Mouse (Mus musculus): ENCODE results near the gene Rbbp4. TPM values are rescaled to one million over a fixed set of nuclear protein-coding genes. Genes with fewer than 3 reads are reported as not detected.

The Rbbp4 gene
- 497 and 529 TPM in 2 replicates for polyA plus RNA-seq (2016; fragmentation: Nextera tagmentation; extraction: Ambion mirVana)

DNA sequence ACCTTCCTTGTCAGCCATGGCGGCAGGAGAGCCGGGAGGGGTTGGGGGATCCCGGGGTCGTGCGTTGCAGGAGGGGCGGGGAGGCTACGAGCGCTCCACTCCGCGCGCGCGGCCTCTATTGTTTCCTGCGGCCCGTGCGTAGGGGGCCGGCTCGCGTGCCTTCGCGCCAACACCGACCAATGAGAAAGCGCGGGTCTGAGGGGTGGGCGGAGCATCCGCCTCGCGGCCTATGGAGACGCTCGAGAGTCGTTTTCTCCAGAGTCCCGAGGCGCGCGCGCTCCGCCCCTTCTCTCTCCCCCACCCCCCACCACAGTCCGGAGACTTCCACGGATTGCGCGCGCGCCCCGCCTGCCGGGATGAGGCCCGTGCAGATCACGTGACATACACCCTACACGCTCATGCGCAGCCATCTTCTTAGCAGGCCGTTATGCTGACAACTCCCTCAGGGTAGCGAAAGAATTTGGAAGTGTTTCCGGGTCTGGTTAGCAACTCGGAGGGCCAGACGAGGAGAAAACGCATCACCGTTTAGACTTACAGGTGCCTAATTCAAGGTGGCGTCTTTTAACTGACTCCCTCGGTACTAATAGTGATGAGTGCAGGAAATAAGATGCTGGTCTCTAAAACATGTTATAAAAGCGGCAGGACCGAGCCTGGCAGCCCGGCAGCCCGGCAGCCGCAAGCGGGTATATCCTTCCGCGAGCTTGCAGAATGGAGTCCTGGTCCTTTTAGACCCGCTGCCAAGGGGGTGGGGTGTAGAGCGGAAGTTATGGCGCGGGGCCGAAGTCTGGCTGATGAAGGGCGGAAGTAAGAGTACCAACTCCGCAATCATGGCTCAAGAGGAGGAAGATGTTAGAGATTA is at the start of gene Rbbp4, which contains the start of gene Zbtb8os:
Gene Rbbp4 (minus strand): TSS at position 155 of the 859 bp plus-strand sequence.
Gene Zbtb8os (plus strand): TSS at position 480 of the 859 bp plus-strand sequence.
- H3K4me1 ChIP-seq, result peaks cover 35% of the 10 kb centered on the region
- WGBS, result under 1% methylated on average over 73 of the region's 73 CpGs
- H3K4me2 ChIP-seq (replicated peaks), result peak within 1 kb of the TSS; percentile 87

DNA sequence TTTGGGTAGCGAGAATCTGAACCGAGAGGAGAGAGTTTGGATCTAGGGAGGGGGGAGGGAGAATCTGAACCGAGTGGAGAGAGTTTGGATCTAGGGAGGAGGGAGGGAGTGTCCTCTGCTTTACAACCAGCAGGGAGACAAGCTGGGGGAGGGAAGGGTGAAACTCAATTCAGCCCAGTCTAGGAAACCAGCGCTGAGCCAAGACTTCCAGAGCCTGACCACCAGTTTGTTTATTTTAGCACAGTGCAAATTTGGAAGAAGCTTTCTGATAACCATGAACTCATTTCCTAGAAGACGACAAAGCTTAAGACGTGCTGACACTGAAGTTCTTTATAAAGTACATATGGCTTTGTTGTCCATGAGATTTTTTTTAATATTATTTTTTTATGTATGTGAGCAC is 49.3 kb upstream of the Rbbp4 start:
- Histone ChIP-seq H3K4me3 (no peak overlapping the region), H3K4me2 (replicated peaks) (no peak overlapping the region), H3K4me1 (peaks cover 6% of the 10 kb centered on the region; the same call in 1 of the 2 replicates), H3K9ac (replicated peaks) (no peak overlapping the region), H3K27ac (replicated peaks) (no peak overlapping the region), H3K36me3 (no peaks in the 10 kb centered on the region), H3K9me3 (no peaks in the 10 kb centered on the region), H3K27me3 (peaks cover 6% of the 10 kb centered on the region)
- WGBS, result 41% methylated on average over 6 of the region's 6 CpGs
- no peak for ATAC-seq (ENCODE audit: low FRiP score, low read depth)

More for the DNA sequence above, at the start of gene Rbbp4, which contains the start of gene Zbtb8os:
- Histone ChIP-seq H3K4me3 (peak within 1 kb of the TSS; percentile 82), H3K9me3 (no peaks in the 10 kb centered on the region), H3K27ac (replicated peaks) (peak within 1 kb of the TSS; percentile 99), H3K9ac (replicated peaks) (peak within 1 kb of the TSS; percentile 96), H3K27me3 (no peaks in the 10 kb centered on the region), H3K36me3 (peaks cover 15% of the 10 kb centered on the region)
- peak; percentile 99 for ATAC-seq (ENCODE audit: low FRiP score, low read depth)

DNA sequence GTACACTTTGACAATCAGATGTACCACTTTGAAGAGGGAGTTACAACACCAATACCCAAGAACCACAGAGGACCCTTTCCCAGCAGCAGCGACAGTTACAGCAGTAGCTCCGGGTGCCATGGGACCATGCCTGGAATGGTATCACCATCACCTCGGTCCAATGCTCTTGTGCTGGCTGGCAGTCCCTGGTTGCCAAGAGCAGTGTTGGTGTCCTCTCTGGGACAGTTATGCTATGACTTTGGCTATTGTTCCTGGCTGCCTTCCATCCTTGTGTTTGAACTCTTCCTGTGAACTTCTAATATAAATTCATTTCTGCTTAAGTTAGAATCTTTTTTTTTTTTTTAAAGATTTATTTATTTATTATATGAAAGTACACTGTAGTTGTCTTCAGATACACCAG is 48.4 kb upstream of the Rbbp4 start:
- H3K4me2 ChIP-seq (replicated peaks), result no peak overlapping the region
- H3K9me3 ChIP-seq, result no peaks in the 10 kb centered on the region
- no peaks in the 10 kb centered on the region for H3K36me3 ChIP-seq
- no peak overlapping the region for H3K9ac ChIP-seq (replicated peaks)
- WGBS, result 90% methylated on average over 3 of the region's 3 CpGs
- H3K27me3 ChIP-seq, result peaks cover 12% of the 10 kb centered on the region
- ATAC-seq (ENCODE audit: low FRiP score, low read depth), result no peak
- no peak overlapping the region for H3K27ac ChIP-seq (replicated peaks)
- no peak overlapping the region for H3K4me3 ChIP-seq
- H3K4me1 ChIP-seq, result peaks cover 6% of the 10 kb centered on the region; the same call in 1 of the 2 replicates

DNA sequence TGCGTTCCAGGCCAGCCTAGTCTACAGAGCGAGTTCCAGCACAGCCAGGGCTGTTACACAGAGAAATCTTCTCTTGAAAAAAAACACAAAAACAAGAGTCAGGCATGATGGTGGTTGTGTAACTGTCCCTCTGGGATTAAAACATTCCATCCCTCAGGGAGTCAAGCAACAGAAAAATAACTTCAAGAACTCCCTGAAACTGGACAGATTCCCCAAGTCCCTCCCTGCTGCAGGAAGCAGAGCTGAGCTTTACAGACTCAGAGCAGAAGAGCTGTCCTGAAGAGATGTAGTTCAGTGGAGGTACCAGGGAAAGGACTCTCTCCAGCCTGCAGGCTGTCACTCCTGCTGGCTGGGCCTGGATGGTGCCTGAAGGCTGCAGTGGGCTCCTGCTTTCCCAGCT is 47.3 kb upstream of the Rbbp4 start:
- Histone ChIP-seq H3K4me3 (no peak overlapping the region), H3K27ac (replicated peaks) (no peak overlapping the region), H3K9ac (replicated peaks) (no peak overlapping the region), H3K4me1 (0 out of 2 replicates have a peak, but pooled peaks cover 4% of the 10 kb centered on the region), H3K36me3 (no peaks in the 10 kb centered on the region), H3K27me3 (peaks cover 20% of the 10 kb centered on the region), H3K9me3 (no peaks in the 10 kb centered on the region), H3K4me2 (replicated peaks) (no peak overlapping the region)
- 96% methylated on average over 2 of the region's 2 CpGs for WGBS
- ATAC-seq (ENCODE audit: low FRiP score, low read depth), result no peak

DNA sequence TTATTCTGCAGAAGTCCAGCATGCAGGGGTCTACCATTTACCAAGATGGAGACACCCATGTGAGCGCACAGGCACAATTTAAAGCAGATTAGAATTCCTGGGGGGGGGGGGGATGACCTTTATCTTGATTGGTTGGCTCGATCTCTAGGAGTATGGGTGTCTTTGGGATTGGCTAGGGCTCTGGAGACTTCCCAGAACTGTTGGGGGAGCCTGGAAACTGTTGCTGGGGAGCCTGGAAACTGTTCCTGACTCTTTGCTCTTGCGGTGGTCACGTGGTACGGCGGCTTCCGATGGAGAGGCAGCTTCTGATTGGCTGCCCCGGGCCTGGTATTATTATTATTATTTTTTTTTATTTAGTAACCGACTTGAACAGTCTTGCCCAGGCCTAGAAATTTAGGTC is 46.9 kb upstream of the Rbbp4 start:
- no peak overlapping the region for H3K4me3 ChIP-seq
- H3K9ac ChIP-seq (replicated peaks), result no peak overlapping the region
- no peaks in the 10 kb centered on the region for H3K9me3 ChIP-seq
- H3K27ac ChIP-seq (replicated peaks), result no peak overlapping the region
- 87% methylated on average over 9 of the region's 9 CpGs for WGBS
- no peak for ATAC-seq (ENCODE audit: low FRiP score, low read depth)
- H3K4me2 ChIP-seq (replicated peaks), result no peak overlapping the region
- H3K36me3 ChIP-seq, result no peaks in the 10 kb centered on the region
- H3K27me3 ChIP-seq, result peaks cover 22% of the 10 kb centered on the region
- 0 out of 2 replicates have a peak, but pooled peaks cover 4% of the 10 kb centered on the region for H3K4me1 ChIP-seq

DNA sequence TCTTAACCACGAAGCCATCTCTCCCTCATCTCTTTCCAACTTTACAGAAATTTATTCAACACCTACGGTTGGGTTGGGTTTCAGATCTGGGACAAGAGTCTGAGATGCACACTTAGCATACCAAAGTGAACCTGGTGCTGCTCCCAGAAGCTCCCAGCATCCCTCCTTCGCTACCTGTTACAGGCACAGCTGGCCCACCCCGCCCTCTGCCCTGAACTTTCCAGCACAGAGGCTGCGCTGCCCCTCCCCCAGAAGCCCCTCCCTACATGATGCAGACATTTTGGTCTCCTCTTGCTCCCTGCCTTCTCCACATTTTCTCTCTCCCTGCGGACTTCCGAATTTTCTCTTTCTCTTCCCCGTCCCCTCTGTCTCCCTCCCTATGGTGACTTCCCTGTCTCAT is 46.0 kb upstream of the Rbbp4 start:
- Histone ChIP-seq H3K4me2 (replicated peaks) (no peak overlapping the region), H3K4me3 (no peak overlapping the region), H3K36me3 (no peaks in the 10 kb centered on the region), H3K4me1 (peaks cover 12% of the 10 kb centered on the region; the same call in 1 of the 2 replicates), H3K9ac (replicated peaks) (no peak overlapping the region), H3K27me3 (peaks cover 29% of the 10 kb centered on the region), H3K27ac (replicated peaks) (no peak overlapping the region), H3K9me3 (no peaks in the 10 kb centered on the region)
- no peak for ATAC-seq (ENCODE audit: low FRiP score, low read depth)
- 79% methylated on average over 8 of the region's 8 CpGs for WGBS

DNA sequence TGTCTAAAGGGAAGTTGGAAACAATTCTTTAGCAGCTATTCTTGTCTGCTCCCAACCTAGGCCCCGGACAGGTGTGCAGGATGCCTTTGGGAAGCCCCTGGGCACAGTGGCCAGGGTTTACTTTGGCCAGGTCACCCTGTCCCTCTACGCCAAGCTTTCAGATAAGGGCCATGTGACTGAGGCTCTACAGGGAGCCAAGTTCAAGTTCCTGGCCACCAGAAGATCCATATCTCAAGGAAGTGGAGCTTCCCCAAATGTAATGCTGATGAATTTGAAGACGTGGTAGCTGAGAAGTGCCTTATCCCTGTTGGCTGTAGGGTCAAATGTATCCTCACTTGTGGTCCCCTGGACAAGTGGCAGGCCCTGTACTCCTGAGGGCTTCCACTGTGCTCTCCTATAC is 44.6 kb upstream of the Rbbp4 start:
- Histone ChIP-seq H3K4me1 (peaks cover 20% of the 10 kb centered on the region), H3K9ac (replicated peaks) (no peak overlapping the region), H3K4me2 (replicated peaks) (no peak overlapping the region), H3K4me3 (no peak overlapping the region), H3K36me3 (no peaks in the 10 kb centered on the region), H3K27ac (replicated peaks) (no peak overlapping the region), H3K9me3 (no peaks in the 10 kb centered on the region), H3K27me3 (peaks cover 42% of the 10 kb centered on the region)
- WGBS, result 89% methylated on average over 3 of the region's 3 CpGs
- ATAC-seq (ENCODE audit: low FRiP score, low read depth), result no peak

DNA sequence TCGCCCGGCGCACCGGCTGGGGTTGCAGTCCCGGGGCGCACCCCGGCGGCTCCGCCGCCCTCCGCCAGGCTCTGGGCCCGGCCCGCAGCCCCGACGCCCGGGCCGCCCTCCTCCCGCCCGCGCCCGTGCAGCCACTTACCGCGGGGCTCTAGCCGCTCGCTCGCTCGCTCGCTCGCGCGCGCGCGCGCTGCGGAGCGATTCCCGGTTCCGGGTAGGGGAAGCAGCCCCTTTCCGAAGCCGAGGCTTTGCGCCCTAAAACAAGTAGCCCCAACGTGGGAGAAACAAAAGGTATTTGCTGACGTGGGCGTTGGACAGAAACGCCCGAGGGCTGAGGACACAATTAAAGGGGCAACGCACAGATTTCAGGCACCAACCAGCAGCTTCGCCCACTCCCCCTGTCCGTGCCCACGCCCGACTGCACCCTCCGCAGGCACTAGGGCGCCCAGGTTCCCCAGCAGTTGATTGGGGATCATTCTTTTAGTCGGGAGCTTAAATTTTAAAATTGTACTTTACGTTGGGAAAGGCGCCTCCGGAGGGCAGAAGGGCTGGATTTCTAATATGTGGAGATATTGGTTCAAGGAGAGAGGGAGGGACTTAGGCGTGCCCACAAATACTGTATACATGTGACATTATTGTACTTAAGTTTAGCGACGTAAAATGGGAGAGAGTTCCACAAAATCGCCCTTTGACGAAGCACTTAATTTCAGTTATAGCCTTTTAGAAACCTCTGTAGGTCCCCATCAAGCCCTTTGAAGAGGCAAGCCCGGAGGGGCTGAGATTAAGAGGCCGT is 42.6 kb upstream of the Rbbp4 start, which contains the start of gene Zbtb8a:
Gene Zbtb8a (minus strand): TSS at position 516 of the 790 bp plus-strand sequence.
- peaks cover 43% of the 10 kb centered on the region for H3K27me3 ChIP-seq
- peak; percentile 70 for ATAC-seq (ENCODE audit: low FRiP score, low read depth)
- peaks cover 24% of the 10 kb centered on the region for H3K4me1 ChIP-seq
- 3% methylated on average over 60 of the region's 65 CpGs for WGBS
- peak within 1 kb of the TSS; percentile 79 for H3K4me3 ChIP-seq
- H3K9ac ChIP-seq (replicated peaks), result peak within 1 kb of the TSS; percentile 84
- peak within 1 kb of the TSS; percentile 83 for H3K27ac ChIP-seq (replicated peaks)
- no peaks in the 10 kb centered on the region for H3K9me3 ChIP-seq
- H3K4me2 ChIP-seq (replicated peaks), result peak within 1 kb of the TSS; percentile 65
- no peaks in the 10 kb centered on the region for H3K36me3 ChIP-seq

DNA sequence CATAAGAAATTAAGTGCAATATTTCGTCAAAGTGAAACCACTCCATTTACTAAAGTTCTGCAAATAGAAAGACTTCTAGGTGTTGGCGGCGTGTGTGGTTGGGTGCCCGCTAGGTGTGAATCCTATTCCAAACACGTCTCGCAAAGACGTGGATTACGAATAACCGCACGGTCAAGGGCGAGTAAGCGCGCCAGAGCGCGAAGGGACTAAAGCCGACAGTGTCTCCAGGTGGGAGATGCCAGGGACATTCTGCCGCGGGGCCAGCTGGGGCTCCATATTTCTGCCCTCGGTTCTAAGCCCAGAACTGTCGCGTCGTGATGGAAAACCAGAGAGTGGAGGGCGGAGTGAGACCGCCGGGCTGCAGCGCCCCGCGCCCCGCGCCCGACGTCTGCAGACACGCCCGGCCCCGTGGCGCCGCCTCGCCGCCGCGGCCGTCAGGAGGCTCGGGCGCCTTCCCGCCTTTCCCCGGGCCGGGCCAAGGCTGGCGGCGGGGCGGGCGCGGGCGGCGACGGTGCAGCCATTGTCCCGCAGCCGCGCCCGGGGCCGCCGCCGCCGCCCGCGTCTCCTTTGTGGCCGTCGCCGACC is 41.9 kb upstream of the Rbbp4 start:
- peak overlapping the region; percentile 65 for H3K4me2 ChIP-seq (replicated peaks)
- peak overlapping the region; percentile 79 for H3K4me3 ChIP-seq
- H3K27ac ChIP-seq (replicated peaks), result peak overlapping the region; percentile 83
- H3K36me3 ChIP-seq, result no peaks in the 10 kb centered on the region
- peak; percentile 56 for ATAC-seq (ENCODE audit: low FRiP score, low read depth)
- H3K9ac ChIP-seq (replicated peaks), result peak overlapping the region; percentile 84
- H3K4me1 ChIP-seq, result peaks cover 24% of the 10 kb centered on the region
- H3K27me3 ChIP-seq, result peaks cover 43% of the 10 kb centered on the region
- WGBS, result under 1% methylated on average over 46 of the region's 68 CpGs
- H3K9me3 ChIP-seq, result no peaks in the 10 kb centered on the region

DNA sequence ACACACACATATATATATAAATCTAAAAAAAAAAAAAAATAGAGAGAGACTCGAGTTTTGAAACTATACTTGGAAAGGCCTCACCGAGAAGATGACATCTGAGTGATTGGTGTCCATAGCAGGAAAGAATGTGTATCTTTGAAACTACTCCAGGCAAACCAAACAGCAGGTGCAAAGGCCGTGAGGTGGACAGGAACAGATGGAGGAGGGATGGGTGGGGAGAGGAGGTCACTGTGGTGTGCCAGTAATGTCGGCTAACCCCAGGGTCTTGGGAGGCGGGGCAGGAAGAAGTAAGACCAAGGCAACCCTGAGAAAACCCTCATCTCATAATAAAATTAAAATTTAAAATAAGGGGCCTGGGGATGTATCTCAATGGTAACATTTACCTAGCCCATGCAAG is 40.7 kb upstream of the Rbbp4 start:
- H3K9ac ChIP-seq (replicated peaks), result no peak overlapping the region
- H3K9me3 ChIP-seq, result no peaks in the 10 kb centered on the region
- H3K4me3 ChIP-seq, result no peak overlapping the region
- H3K4me2 ChIP-seq (replicated peaks), result 0 out of 2 replicates have a peak overlapping the region, but pooled peaks have one; percentile 65
- no peak for ATAC-seq (ENCODE audit: low FRiP score, low read depth)
- no peak overlapping the region for H3K27ac ChIP-seq (replicated peaks)
- H3K36me3 ChIP-seq, result no peaks in the 10 kb centered on the region
- H3K4me1 ChIP-seq, result peaks cover 24% of the 10 kb centered on the region
- WGBS, result 67% methylated on average over 5 of the region's 5 CpGs
- H3K27me3 ChIP-seq, result peaks cover 43% of the 10 kb centered on the region

DNA sequence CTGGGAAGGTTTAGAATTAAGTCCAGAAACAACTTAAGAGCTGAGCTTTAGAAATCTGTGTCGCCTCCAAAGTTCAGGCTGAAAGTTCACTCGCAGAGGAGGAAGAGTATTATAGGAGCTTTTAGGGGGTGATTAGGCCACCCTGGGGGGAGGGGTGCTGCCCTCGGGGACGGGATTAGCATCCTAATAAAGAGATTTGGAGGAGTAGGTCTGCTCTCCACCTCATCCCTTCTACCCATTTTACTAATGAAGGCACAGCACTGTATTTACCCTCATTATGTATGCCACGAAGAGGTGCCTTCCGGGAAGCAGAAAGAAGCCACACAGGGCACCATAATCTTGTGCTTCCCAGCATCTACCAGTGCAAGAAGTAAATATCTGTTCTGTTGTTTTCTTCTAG is 39.8 kb upstream of the Rbbp4 start:
- Histone ChIP-seq H3K27ac (replicated peaks) (no peak overlapping the region), H3K4me1 (peaks cover 24% of the 10 kb centered on the region), H3K9ac (replicated peaks) (no peak overlapping the region), H3K4me2 (replicated peaks) (no peak overlapping the region), H3K4me3 (no peak overlapping the region), H3K9me3 (no peaks in the 10 kb centered on the region), H3K36me3 (no peaks in the 10 kb centered on the region), H3K27me3 (peaks cover 43% of the 10 kb centered on the region)
- ATAC-seq (ENCODE audit: low FRiP score, low read depth), result no peak
- WGBS, result 3% methylated on average over 6 of the region's 6 CpGs

All from midbrain, embryonic 12.5 days (tissue).